Comparison of ENCODE assay signal across 23 mouse cellular contexts in the genomic region with DNA sequence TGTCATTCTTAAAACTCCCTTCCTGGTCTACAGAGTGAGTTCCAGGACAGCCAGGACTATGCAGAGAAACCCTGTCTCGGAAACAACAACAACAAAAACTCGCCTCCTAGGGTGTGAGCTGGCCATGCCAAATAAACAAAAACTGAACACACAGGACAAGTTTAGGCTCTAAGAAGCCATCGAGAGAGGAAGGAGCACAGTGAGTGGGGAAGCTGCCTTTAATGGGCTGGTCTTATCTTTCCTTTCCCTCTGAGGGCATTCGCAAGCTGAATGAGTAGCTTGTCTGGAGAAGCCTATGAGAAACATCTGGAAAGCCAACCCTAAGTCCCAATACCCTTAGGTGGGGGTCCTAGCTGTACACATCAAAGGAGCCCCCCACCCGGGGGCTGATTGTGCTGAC.
DNase-seq lines count a peak whose midpoint lies in the region; ATAC-seq and TF ChIP-seq lines count a peak whose summit lies in the region.
"Had no signal": no experiment of that assay in that cellular context is flagged by ENCODE, and none has a peak within 500 bp of the region (broad histone marks: within the 10 kb centered on the region; RNA-seq: fewer than 3 reads in every experiment).

No protein-coding gene starts in this region.

- H3K27ac ChIP-seq in heart, embryonic 10.5 days, result peak overlapping the region; percentile 36; the same call in 1 of the 2 replicates
- H3K27ac ChIP-seq in testis, adult 2 months (ENCODE audit: control insufficient read depth, insufficient read depth, low read depth, low read length), result peak overlapping the region; percentile 5; the same call in 1 of the 2 replicates
- H3K27ac ChIP-seq in liver, embryonic 16.5 days (ENCODE audit: low read length), result peak overlapping the region; percentile 52; the same call in 1 of the 2 replicates
- H3K27ac ChIP-seq: forebrain, embryonic 10.5 days; hindbrain, embryonic 12.5 days; liver, embryonic 14.5 days; midbrain, embryonic 12.5 days; neural tube, embryonic 15.5 days had no signal

- intact Hi-C loops in heart, postnatal 14 days (cut with DNase I), result loop anchor here (5.0 to 10.0 kb wide), 3 partner anchors 182 to 440 kb away; no protein-coding TSS in a partner anchor

- no peak overlapping the region for H3K9ac ChIP-seq in liver, embryonic 16.5 days (ENCODE audit: low read depth, low read length)
- H3K9ac ChIP-seq: hindbrain, embryonic 12.5 days; liver, embryonic 14.5 days; midbrain, embryonic 12.5 days; neural tube, embryonic 15.5 days had no signal

- no peak for TF ChIP-seq CTCF in testis, adult 2 months (IDR thresholded peaks at IDR 0.05; ENCODE audit: control insufficient read depth, insufficient read depth, insufficient replicate concordance, low read depth, low read length)
- no peak for TF ChIP-seq CTCF in lung, adult 2 months (IDR thresholded peaks at IDR 0.05; ENCODE audit: insufficient read depth, low read length)

- WGBS in heart, embryonic 10.5 days, result 37% methylated on average over 5 of the region's 5 CpGs
- 42% methylated on average over 5 of the region's 5 CpGs for WGBS in liver, embryonic 16.5 days (ENCODE audit: insufficient replicate concordance)
- 64% methylated on average over 5 of the region's 5 CpGs for WGBS in lung, adult 2 months

- no peak for DNase-seq in heart, embryonic 10.5 days (ENCODE audit: low spot score)
- DNase-seq in heart, postnatal 14 days, result no peak
- DNase-seq in testis, postnatal 14 days (ENCODE audit: low spot score), result no peak
- DNase-seq in lung, adult 2 months, result no peak
- DNase-seq in retina, embryonic 14.5 days (ENCODE audit: low spot score), result no peak
- DNase-seq: cerebellum, adult 11-12 months; cerebellum, postnatal 10 days; gastrocnemius, postnatal 14 days; heart, adult 18-20 months; kidney, adult 9 months; kidney, postnatal 14 days; left cerebral cortex, postnatal 4 days; lung, postnatal 14 days; thymus, postnatal 4 days had no signal

- H3K9me3 ChIP-seq in heart, embryonic 10.5 days, result no peaks in the 10 kb centered on the region
- H3K9me3 ChIP-seq in liver, embryonic 16.5 days (replicated peaks; ENCODE audit: control insufficient read depth, low read length), result no peaks in the 10 kb centered on the region
- H3K9me3 ChIP-seq: hindbrain, embryonic 12.5 days; neural tube, embryonic 15.5 days had no signal

- no peak overlapping the region for H3K4me3 ChIP-seq in heart, embryonic 10.5 days
- no peak overlapping the region for H3K4me3 ChIP-seq in testis, adult 2 months (ENCODE audit: control insufficient read depth, low read depth, low read length)
- no peak overlapping the region for H3K4me3 ChIP-seq in liver, embryonic 16.5 days (ENCODE audit: low read depth, low read length)
- H3K4me3 ChIP-seq in lung, adult 2 months (replicated peaks; ENCODE audit: extremely low read depth, low read depth, low read length), result no peak overlapping the region
- H3K4me3 ChIP-seq: forebrain, embryonic 10.5 days; hindbrain, embryonic 12.5 days; midbrain, embryonic 12.5 days; neural tube, embryonic 15.5 days had no signal

- no peaks in the 10 kb centered on the region for H3K27me3 ChIP-seq in heart, embryonic 10.5 days (ENCODE audit: insufficient read depth, poor library complexity, severe bottlenecking)
- H3K27me3 ChIP-seq in testis, adult 2 months (ENCODE audit: control insufficient read depth, insufficient read depth, low read length), result no peaks in the 10 kb centered on the region
- no peaks in the 10 kb centered on the region for H3K27me3 ChIP-seq in liver, embryonic 16.5 days (ENCODE audit: control insufficient read depth, insufficient read depth, low read depth, low read length)
- H3K27me3 ChIP-seq: hindbrain, embryonic 12.5 days; neural tube, embryonic 15.5 days had no signal

- ATAC-seq in liver, embryonic 16.5 days (ENCODE audit: low read depth), result no peak
- ATAC-seq: CD4-positive, CD25-positive, alpha-beta regulatory T cell, adult 4 months; forebrain, embryonic 16.5 days had no signal

- no peak overlapping the region for H3K4me2 ChIP-seq in liver, embryonic 16.5 days (ENCODE audit: low read depth, low read length)
- H3K4me2 ChIP-seq: hindbrain, embryonic 12.5 days; midbrain, embryonic 12.5 days; neural tube, embryonic 15.5 days had no signal

- TF ChIP-seq POLR2A in testis, adult 2 months (IDR thresholded peaks at IDR 0.05; ENCODE audit: control insufficient read depth, low read depth, low read length), result no peak
- no peak for TF ChIP-seq POLR2A in lung, adult 2 months (IDR thresholded peaks at IDR 0.05; ENCODE audit: borderline replicate concordance, extremely low read depth, low read depth, low read length)

- peaks cover 26% of the 10 kb centered on the region for H3K4me1 ChIP-seq in heart, embryonic 10.5 days
- H3K4me1 ChIP-seq in testis, adult 2 months (ENCODE audit: control insufficient read depth, insufficient read depth, low read length), result peaks cover 8% of the 10 kb centered on the region
- peaks cover 29% of the 10 kb centered on the region for H3K4me1 ChIP-seq in liver, embryonic 16.5 days (ENCODE audit: control insufficient read depth, low read depth, low read length)
- H3K4me1 ChIP-seq in lung, adult 2 months (ENCODE audit: control insufficient read depth, insufficient read depth, low read length), result peaks cover 3% of the 10 kb centered on the region; the same call in 1 of the 2 replicates

- 0 out of 2 replicates have a peak, but pooled peaks cover 5% of the 10 kb centered on the region for H3K36me3 ChIP-seq in heart, embryonic 10.5 days
- H3K36me3 ChIP-seq in testis, adult 2 months (ENCODE audit: control insufficient read depth, insufficient read depth, low read length), result no peaks in the 10 kb centered on the region
- no peaks in the 10 kb centered on the region for H3K36me3 ChIP-seq in liver, embryonic 16.5 days (ENCODE audit: control insufficient read depth, insufficient read depth)
- H3K36me3 ChIP-seq: hindbrain, embryonic 12.5 days; midbrain, embryonic 12.5 days; neural tube, embryonic 15.5 days had no signal
